Mouse (Mus musculus) MEL (cell line): ENCODE data around the gene Fign. TPM values are rescaled to one million over a fixed set of nuclear protein-coding genes. Genes with fewer than 3 reads are reported as not detected.

Source experiments
- DNase-seq: peaks from one replicate; pipeline ENCODE4 v3.0.0; 2011; ENCODE audit warnings: low read depth, low spot score
- H3K27ac ChIP-seq: 2 replicates; pipeline ENCODE4 v1.5.1; 2012; ENCODE audit warnings: low read depth, mild to moderate bottlenecking, control low read depth, low read length, moderate library complexity; ENCODE audit not compliant: control insufficient read depth
- H3K27me3 ChIP-seq, 2 experiments: fragments of 150-350 bp in 1 of 2; sonication (generic) in 1 of 2; 2 replicates each; pipeline ENCODE4 v1.6.1; 2012; ENCODE audit warnings: low read length in 2 of 2, mild to moderate bottlenecking in 2 of 2, improper control_type of control experiment in 1 of 2, moderate library complexity in 1 of 2; ENCODE audit not compliant: insufficient read depth in 2 of 2, control insufficient read depth in 1 of 2
- H3K36me3 ChIP-seq, 2 experiments: 2 replicates each; pipeline ENCODE4 v1.6.1; 2012 to 2014; ENCODE audit warnings: low read length in 2 of 2, improper control_type of control experiment in 1 of 2, inconsistent platforms in 1 of 2, mild to moderate bottlenecking in 1 of 2; ENCODE audit not compliant: insufficient read depth in 2 of 2, control insufficient read depth in 1 of 2
- H3K4me1 ChIP-seq, 2 experiments: fragments of 150-350 bp in 1 of 2; sonication (generic) in 1 of 2; 2 replicates each; pipeline ENCODE4 v1.6.1; 2012; ENCODE audit warnings: low read length in 2 of 2, improper control_type of control experiment in 1 of 2, mild to moderate bottlenecking in 1 of 2; ENCODE audit not compliant: insufficient read depth in 2 of 2, control insufficient read depth in 1 of 2
- H3K4me3 ChIP-seq, 2 experiments: fragments of 150-350 bp in 1 of 2; sonication (generic) in 1 of 2; 2 replicates each; pipeline ENCODE4 v1.5.1; 2012; ENCODE audit warnings: low read depth in 2 of 2, low read length in 2 of 2, mild to moderate bottlenecking in 2 of 2, moderate library complexity in 2 of 2, control low read depth in 1 of 2, improper control_type of control experiment in 1 of 2; ENCODE audit not compliant: control insufficient read depth in 1 of 2, insufficient read depth in 1 of 2
- H3K79me2 ChIP-seq: 2 replicates; pipeline ENCODE4 v1.6.1; 2012; ENCODE audit warnings: mild to moderate bottlenecking, low read length, moderate library complexity; ENCODE audit not compliant: control insufficient read depth, poor library complexity, insufficient read depth
- H3K9ac ChIP-seq: 2 replicates; pipeline ENCODE4 v1.6.1; 2012; ENCODE audit warnings: low read depth, mild to moderate bottlenecking, control low read depth, low read length, moderate library complexity; ENCODE audit not compliant: control insufficient read depth, poor library complexity, severe bottlenecking
- H3K9me3 ChIP-seq: fragments of 150-350 bp; sonication (generic); replicated peaks from 2 replicates; pipeline ENCODE4 v1.6.1; 2012; ENCODE audit warnings: mild to moderate bottlenecking, low read length, improper control_type of control experiment, moderate library complexity; ENCODE audit not compliant: insufficient read depth
- BHLHE40 ChIP-seq: IDR thresholded peaks from 2 replicates; pipeline ENCODE4 v1.6.1; 2012; ENCODE audit warnings: low read depth, mild to moderate bottlenecking, inconsistent platforms, low read length, improper control_type of control experiment, borderline replicate concordance
- CHD1 ChIP-seq: IDR thresholded peaks from 2 replicates; pipeline ENCODE4 v1.6.1; 2012; ENCODE audit warnings: low read depth, mild to moderate bottlenecking, inconsistent platforms, low read length, improper control_type of control experiment
- CHD2 ChIP-seq: IDR thresholded peaks from 2 replicates; pipeline ENCODE4 v1.6.1; 2011; ENCODE audit warnings: low read length, improper control_type of control experiment
- CTCF ChIP-seq, 3 experiments: IDR thresholded peaks in 2 of 3; conservative IDR thresholded peaks in 1 of 3; 2 replicates each; pipeline ENCODE4 v1.5.1; 2011 to 2012; ENCODE audit warnings: low read length in 3 of 3, low read depth in 2 of 3, mild to moderate bottlenecking in 2 of 3, improper control_type of control experiment in 1 of 3, inconsistent platforms in 1 of 3, mixed read lengths in 1 of 3, moderate library complexity in 1 of 3; ENCODE audit not compliant: control insufficient read depth in 1 of 3, insufficient read depth in 1 of 3, poor library complexity in 1 of 3, severe bottlenecking in 1 of 3
- EP300 ChIP-seq, 2 experiments: IDR thresholded peaks; 2 replicates each; pipeline ENCODE4 v1.6.1; 2011; ENCODE audit warnings: improper control_type of control experiment in 2 of 2, low read length in 2 of 2, low read depth in 1 of 2, mild to moderate bottlenecking in 1 of 2
- GABPA ChIP-seq: IDR thresholded peaks from 2 replicates; pipeline ENCODE4 v1.6.1; 2012; ENCODE audit warnings: low read depth, mild to moderate bottlenecking, inconsistent platforms, low read length, improper control_type of control experiment, moderate library complexity
- HCFC1 ChIP-seq: IDR thresholded peaks from 2 replicates; pipeline ENCODE4 v1.6.1; 2012; ENCODE audit warnings: low read depth, mild to moderate bottlenecking, inconsistent platforms, low read length, improper control_type of control experiment, moderate library complexity
- JUND ChIP-seq: IDR thresholded peaks from 2 replicates; pipeline ENCODE4 v1.6.1; 2011; ENCODE audit warnings: low read depth, mild to moderate bottlenecking, improper control_type of control experiment, low read length
- MAFK ChIP-seq: IDR thresholded peaks from 2 replicates; pipeline ENCODE4 v1.6.1; 2011; ENCODE audit warnings: low read depth, mild to moderate bottlenecking, low read length, improper control_type of control experiment, borderline replicate concordance
- POLR2A ChIP-seq, 2 experiments: IDR thresholded peaks; 2 replicates each; pipeline ENCODE4 v1.6.1; 2011 to 2012; ENCODE audit warnings: low read length in 2 of 2, mild to moderate bottlenecking in 2 of 2, control low read depth in 1 of 2, improper control_type of control experiment in 1 of 2, low read depth in 1 of 2, moderate library complexity in 1 of 2; ENCODE audit not compliant: control insufficient read depth in 1 of 2, insufficient read depth in 1 of 2, poor library complexity in 1 of 2
- POLR2AphosphoS5 ChIP-seq: IDR thresholded peaks from 2 replicates; pipeline ENCODE4 v1.6.1; 2012; ENCODE audit warnings: low read depth, borderline replicate concordance, mild to moderate bottlenecking, inconsistent platforms, low read length, moderate library complexity, mixed read lengths
- RAD21 ChIP-seq: IDR thresholded peaks from 2 replicates; pipeline ENCODE4 v1.6.1; 2011; ENCODE audit warnings: mild to moderate bottlenecking, low read depth, low read length, improper control_type of control experiment
- SIN3A ChIP-seq: IDR thresholded peaks from 2 replicates; pipeline ENCODE4 v1.6.1; 2012; ENCODE audit warnings: low read length, improper control_type of control experiment, inconsistent platforms
- SMC3 ChIP-seq: IDR thresholded peaks from 2 replicates; pipeline ENCODE4 v1.6.1; 2011; ENCODE audit warnings: low read depth, low read length, improper control_type of control experiment
- TAL1 ChIP-seq: IDR thresholded peaks from 2 replicates; pipeline ENCODE4 v1.6.1; 2012; ENCODE audit warnings: mild to moderate bottlenecking, inconsistent platforms, low read length, moderate library complexity, mixed read lengths
- TBP ChIP-seq: IDR thresholded peaks from 2 replicates; pipeline ENCODE4 v1.8.0; 2011; ENCODE audit warnings: low read depth, low read length, improper control_type of control experiment
- UBTF ChIP-seq: IDR thresholded peaks from 2 replicates; pipeline ENCODE4 v1.6.1; 2012; ENCODE audit warnings: low read depth, mild to moderate bottlenecking, inconsistent platforms, low read length, improper control_type of control experiment, moderate library complexity, borderline replicate concordance; ENCODE audit not compliant: insufficient read depth
- USF1 ChIP-seq: IDR thresholded peaks from 2 replicates; pipeline ENCODE4 v1.6.1; 2014; ENCODE audit warnings: low read depth, mild to moderate bottlenecking, inconsistent platforms, low read length, improper control_type of control experiment, moderate library complexity
- USF2 ChIP-seq, 2 experiments: IDR thresholded peaks; 2 replicates each; pipeline ENCODE4 v1.6.1; 2011 to 2012; ENCODE audit warnings: improper control_type of control experiment in 2 of 2, low read length in 2 of 2, borderline replicate concordance in 1 of 2, inconsistent platforms in 1 of 2, low read depth in 1 of 2, mild to moderate bottlenecking in 1 of 2; ENCODE audit not compliant: insufficient read depth in 1 of 2
- ZC3H11A ChIP-seq: IDR thresholded peaks from 2 replicates; pipeline ENCODE4 v1.6.1; 2012; ENCODE audit warnings: low read depth, mild to moderate bottlenecking, inconsistent platforms, low read length, improper control_type of control experiment
- ZKSCAN1 ChIP-seq: IDR thresholded peaks from 2 replicates; pipeline ENCODE4 v1.6.1; 2012; ENCODE audit warnings: low read depth, mild to moderate bottlenecking, inconsistent platforms, low read length, improper control_type of control experiment, moderate library complexity
- ZMIZ1 ChIP-seq: IDR thresholded peaks from 2 replicates; pipeline ENCODE4 v1.6.1; 2012; ENCODE audit warnings: low read depth, mild to moderate bottlenecking, inconsistent platforms, low read length, improper control_type of control experiment, moderate library complexity
- polyA plus RNA-seq, 2 experiments: library from polyadenylated mRNA; stranded (reverse) in 1 of 2; unstranded in 1 of 2; fragments of >175 nt in 1 of 2; fragments of >200 nt in 1 of 2; gene quantifications; 2 replicates each; pipeline versions ENCODE4 v1.2.1 to v1.2.4; 2012; ENCODE audit warnings: low replicate concordance in 2 of 2, low read depth in 1 of 2; ENCODE audit not compliant: insufficient read length in 2 of 2, insufficient read depth in 1 of 2, missing spikeins in 1 of 2
- total RNA-seq: library from RNA; depleted of rRNA; stranded (reverse); fragments of 300-350 nt; gene quantifications from 2 replicates; pipeline ENCODE4 v1.2.3, GENCODE M21; 2012

Fign gene
- total and polyA plus RNA-seq, 3 experiments = not detected

DNA sequence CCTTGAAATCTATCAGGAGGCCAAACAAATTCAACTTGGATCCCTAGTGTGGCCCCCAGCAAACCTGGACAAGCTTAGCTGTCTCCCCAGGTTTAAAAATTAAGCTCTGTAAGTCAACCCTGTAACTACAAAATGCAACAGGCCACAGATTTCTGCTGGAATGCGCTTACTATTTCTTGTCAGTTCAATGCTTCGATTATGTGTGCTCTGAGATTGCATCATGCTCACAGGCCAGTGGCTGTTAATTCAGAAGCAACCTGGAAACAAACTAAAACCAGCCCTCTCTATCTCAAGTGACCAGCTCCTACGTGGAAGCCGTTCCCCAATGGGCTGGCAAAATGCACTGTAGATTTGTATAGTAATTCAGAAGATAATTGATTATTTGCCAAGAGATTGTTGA, 71.9 kb downstream of the Fign start:
- Histone ChIP-seq H3K27ac (no peak overlapping the region), H3K9me3 (no peaks in the 10 kb centered on the region), H3K9ac (no peak overlapping the region), H3K4me1 (no peaks in the 10 kb centered on the region), H3K4me3 (no peak overlapping the region), H3K79me2 (no peaks in the 10 kb centered on the region), H3K36me3 (no peaks in the 10 kb centered on the region), H3K27me3 (no peaks in the 10 kb centered on the region)
- DNase-seq = no peak
- TF ChIP-seq ZC3H11A (no peak), UBTF (no peak), CHD1 (no peak), SIN3A (no peak), MAFK (no peak), JUND (no peak), POLR2A (IDR thresholded peaks at IDR 0.05; ENCODE audit: control insufficient read depth in 1 of 2, insufficient read depth in 1 of 2, low read depth in 1 of 2, low read length in 2 of 2, poor library complexity in 1 of 2) (no peak), RAD21 (no peak), EP300 (IDR thresholded peaks at IDR 0.05; ENCODE audit: low read depth in 1 of 2, low read length in 2 of 2) (no peak), GABPA (no peak), SMC3 (no peak), HCFC1 (no peak)

DNA sequence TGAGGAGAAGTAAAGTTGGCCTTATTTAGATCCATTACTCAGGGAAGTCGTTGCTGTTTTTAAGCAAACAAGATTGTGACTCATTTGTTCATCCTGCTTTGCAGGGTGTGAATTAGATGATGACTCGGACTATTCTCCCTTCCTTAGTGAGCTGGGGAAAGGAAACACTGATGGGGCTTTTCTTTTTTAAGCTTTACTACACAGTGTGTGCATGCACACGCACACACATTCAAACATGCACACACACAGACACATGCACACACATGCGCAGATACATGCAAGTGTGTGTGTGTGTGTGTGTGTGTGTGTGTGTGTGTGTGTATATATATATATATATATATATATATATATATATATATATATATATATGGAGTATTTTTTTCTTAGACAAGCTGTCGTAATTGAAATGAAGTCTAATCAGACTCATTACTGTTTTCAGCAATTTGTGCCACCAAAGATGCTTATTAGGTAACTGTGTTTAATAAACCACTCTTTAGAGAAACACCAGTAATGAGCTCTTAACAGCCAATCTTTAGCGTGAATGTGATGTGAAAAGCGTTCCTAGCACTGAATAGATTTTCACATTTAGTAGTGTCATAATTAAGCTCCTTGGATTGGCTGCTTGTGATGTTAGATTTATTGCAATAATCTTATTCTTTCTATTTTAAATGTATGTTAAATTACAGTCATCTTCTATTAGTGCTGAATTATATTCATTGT, 103.4 kb downstream of the Fign start:
- no peaks in the 10 kb centered on the region for H3K79me2 ChIP-seq
- no peaks in the 10 kb centered on the region for H3K36me3 ChIP-seq
- H3K27me3 ChIP-seq = no peaks in the 10 kb centered on the region
- H3K4me1 ChIP-seq = no peaks in the 10 kb centered on the region
- no peak overlapping the region for H3K27ac ChIP-seq
- no peak for DNase-seq
- no peak for TF ChIP-seq USF2 (IDR thresholded peaks at IDR 0.05; ENCODE audit: borderline replicate concordance in 1 of 2, insufficient read depth in 1 of 2, low read depth in 1 of 2, low read length in 2 of 2)
- TF ChIP-seq POLR2AphosphoS5 = no peak
- no peak for TF ChIP-seq TAL1
- TF ChIP-seq ZMIZ1 = no peak
- no peak for TF ChIP-seq POLR2A (IDR thresholded peaks at IDR 0.05; ENCODE audit: control insufficient read depth in 1 of 2, insufficient read depth in 1 of 2, low read depth in 1 of 2, low read length in 2 of 2, poor library complexity in 1 of 2)
- no peak for TF ChIP-seq CHD1
- no peak for TF ChIP-seq UBTF
- TF ChIP-seq MAFK = no peak
- no peak for TF ChIP-seq TBP
- TF ChIP-seq USF1 = no peak
- no peak for TF ChIP-seq ZKSCAN1
- TF ChIP-seq BHLHE40 = no peak
- TF ChIP-seq CHD2 = no peak
- no peak for TF ChIP-seq CTCF (IDR thresholded peaks at IDR 0.05 in 2 of 3, conservative IDR thresholded peaks at IDR 0.05 in 1 of 3; ENCODE audit: control insufficient read depth in 1 of 3, insufficient read depth in 1 of 3, low read depth in 2 of 3, low read length in 3 of 3, poor library complexity in 1 of 3, severe bottlenecking in 1 of 3)
- TF ChIP-seq SMC3 = no peak
- no peak overlapping the region for H3K9ac ChIP-seq
- no peak overlapping the region for H3K4me3 ChIP-seq
- H3K9me3 ChIP-seq = no peaks in the 10 kb centered on the region
